Mouse (Mus musculus): ENCODE data around the gene Cryzl2.

GRCm38 (mm10) chr1:157409648-157410047, 48.7 kb upstream of the Cryzl2 start:
- TF ChIP-seq ZNF384 (IDR thresholded peaks at IDR 0.05; ENCODE audit: low read depth, low read length) (no peak), ZC3H11A (IDR thresholded peaks at IDR 0.05; ENCODE audit: borderline replicate concordance, low read depth, low read length) (no peak), CHD2 (IDR thresholded peaks at IDR 0.05; ENCODE audit: low read depth, low read length) (no peak), MAFK (IDR thresholded peaks at IDR 0.05; ENCODE audit: insufficient read depth, low read depth, low read length) (no peak), HCFC1 (IDR thresholded peaks at IDR 0.05; ENCODE audit: borderline replicate concordance, insufficient read depth, low read length) (no peak)

Data from ES-E14 (cell line).